In genomic region chr8:116237561-116238100, GRCm38 (mm10) we compare ENCODE assay signal across 17 mouse cellular contexts.
DNase-seq lines count a peak whose midpoint lies in the region; ATAC-seq and TF ChIP-seq lines count a peak whose summit lies in the region.
"Had no signal": no experiment of that assay in that cellular context is flagged by ENCODE, and none has a peak within 500 bp of the region (broad histone marks: within the 10 kb centered on the region; RNA-seq: fewer than 3 reads in every experiment).

No protein-coding gene starts in this region.

- ATAC-seq in forebrain, postnatal 0 days = no peak
- ATAC-seq in forebrain, embryonic 13.5 days = no peak
- ATAC-seq: forebrain, embryonic 15.5 days; intestine, embryonic 15.5 days had no signal

- 67% methylated on average over 3 of the region's 3 CpGs for WGBS in forebrain, postnatal 0 days
- 74% methylated on average over 3 of the region's 3 CpGs for WGBS in forebrain, embryonic 13.5 days

- no peak for TF ChIP-seq CTCF in forebrain, postnatal 0 days (IDR thresholded peaks at IDR 0.05; ENCODE audit: low read depth)

- H3K36me3 ChIP-seq in forebrain, postnatal 0 days (ENCODE audit: insufficient read depth) = no peaks in the 10 kb centered on the region
- no peaks in the 10 kb centered on the region for H3K36me3 ChIP-seq in forebrain, embryonic 13.5 days (ENCODE audit: poor library complexity, severe bottlenecking)
- H3K36me3 ChIP-seq: embryonic facial prominence, embryonic 13.5 days; forebrain, embryonic 15.5 days; G1E; heart, embryonic 13.5 days; intestine, embryonic 15.5 days; limb, embryonic 15.5 days had no signal

- H3K9me3 ChIP-seq in forebrain, postnatal 0 days (ENCODE audit: low read length) = no peaks in the 10 kb centered on the region
- H3K9me3 ChIP-seq in forebrain, embryonic 13.5 days (replicated peaks) = no peaks in the 10 kb centered on the region
- H3K9me3 ChIP-seq: embryonic facial prominence, embryonic 13.5 days; forebrain, embryonic 15.5 days; heart, embryonic 13.5 days; intestine, embryonic 15.5 days; limb, embryonic 15.5 days had no signal

- no peaks in the 10 kb centered on the region for H3K4me1 ChIP-seq in forebrain, postnatal 0 days (ENCODE audit: insufficient read depth)
- H3K4me1 ChIP-seq in forebrain, embryonic 13.5 days = 0 out of 2 replicates have a peak, but pooled peaks cover 11% of the 10 kb centered on the region
- H3K4me1 ChIP-seq: heart, embryonic 13.5 days; intestine, embryonic 15.5 days; megakaryocyte, embryonic 14.5 days had no signal

- no peak overlapping the region for H3K4me3 ChIP-seq in forebrain, postnatal 0 days (ENCODE audit: low read depth, low read length)
- no peak overlapping the region for H3K4me3 ChIP-seq in forebrain, embryonic 13.5 days
- H3K4me3 ChIP-seq: embryonic facial prominence, embryonic 13.5 days; forebrain, embryonic 15.5 days; heart, embryonic 13.5 days; intestine, embryonic 15.5 days; left cerebral cortex, adult 2 months; limb, embryonic 15.5 days; megakaryocyte, embryonic 14.5 days had no signal

- peak; percentile 20 for DNase-seq in forebrain, postnatal 0 days
- DNase-seq in cerebellum, adult 9-11 months = peak; percentile 11
- DNase-seq in layer of hippocampus, postnatal 14 days (ENCODE audit: low spot score in 2 of 2) = peak; percentile 26 to 42
- peak; percentile 48 for DNase-seq in lung, postnatal 25 days (ENCODE audit: low spot score)
- DNase-seq in thymus, postnatal 10 days (ENCODE audit: low spot score in 2 of 2) = no peak
- no peak for DNase-seq in embryo, embryonic 10.5 days (ENCODE audit: low spot score)
- DNase-seq in thymus, postnatal 4 days = no peak
- DNase-seq: adrenal gland, postnatal 14 days had no signal

- H3K4me2 ChIP-seq in forebrain, postnatal 0 days (ENCODE audit: low read depth) = no peak overlapping the region
- H3K4me2 ChIP-seq in forebrain, embryonic 13.5 days = no peak overlapping the region
- H3K4me2 ChIP-seq: embryonic facial prominence, embryonic 13.5 days; forebrain, embryonic 15.5 days; heart, embryonic 13.5 days; intestine, embryonic 15.5 days; limb, embryonic 15.5 days had no signal

- H3K9ac ChIP-seq in forebrain, postnatal 0 days = no peak overlapping the region
- H3K9ac ChIP-seq in forebrain, embryonic 13.5 days = no peak overlapping the region
- H3K9ac ChIP-seq: embryonic facial prominence, embryonic 13.5 days; forebrain, embryonic 15.5 days; heart, embryonic 13.5 days; intestine, embryonic 15.5 days; limb, embryonic 15.5 days had no signal

- H3K27me3 ChIP-seq in forebrain, postnatal 0 days (ENCODE audit: insufficient read depth, low read length) = no peaks in the 10 kb centered on the region
- H3K27me3 ChIP-seq in forebrain, embryonic 13.5 days = peaks cover 42% of the 10 kb centered on the region; the same call in 1 of the 2 replicates
- H3K27me3 ChIP-seq: forebrain, embryonic 15.5 days; heart, embryonic 13.5 days; intestine, embryonic 15.5 days; megakaryocyte, embryonic 14.5 days had no signal

- no peak overlapping the region for H3K27ac ChIP-seq in forebrain, postnatal 0 days (ENCODE audit: low read depth, low read length)
- no peak overlapping the region for H3K27ac ChIP-seq in forebrain, embryonic 13.5 days
- H3K27ac ChIP-seq: embryonic facial prominence, embryonic 13.5 days; forebrain, embryonic 15.5 days; heart, embryonic 13.5 days; intestine, embryonic 15.5 days; left cerebral cortex, adult 2 months; limb, embryonic 15.5 days had no signal

Comparison
In these comparisons a context has a peak if more than half of its experiments do, and no peak if none do; other contexts are left out.
1. DNase-seq: peak in forebrain, postnatal 0 days (single experiment), cerebellum, adult 9-11 months (single experiment), layer of hippocampus, postnatal 14 days (2 of 2) and lung, postnatal 25 days (single experiment); none in thymus, postnatal 10 days (0 of 2), embryo, embryonic 10.5 days (single experiment) and thymus, postnatal 4 days (single experiment).